Mouse (Mus musculus): ENCODE data around the gene Tm4sf19.
"Not testable (repeated sequence)": the region's sequence is repeated elsewhere in the genome, so short reads cannot be mapped to it uniquely, and the experiment has no call there.

Gene Tm4sf19

GRCm38 (mm10) chr16:32430474-32431046 lies 30.3 kb downstream of the Tm4sf19 start, which contains the start of gene Pcyt1a:
TSS of gene Pcyt1a (plus strand) at chr16:32430921.
- peak; percentile 92 for DNase-seq (ENCODE audit: low spot score)

- DNase-seq (ENCODE audit: low spot score): peak; percentile 38
These were observed 30.8 kb downstream of the Tm4sf19 start for GRCm38 (mm10) chr16:32431047-32431591.

- DNase-seq (ENCODE audit: low spot score): no peak
These were observed 31.6 kb downstream of the Tm4sf19 start for GRCm38 (mm10) chr16:32431926-32432325.

GRCm38 (mm10) chr16:32433138-32433537 lies 32.8 kb downstream of the Tm4sf19 start:
- DNase-seq (ENCODE audit: low spot score): no peak

GRCm38 (mm10) chr16:32434066-32434465 lies 33.8 kb downstream of the Tm4sf19 start:
- DNase-seq (ENCODE audit: low spot score): no peak

- DNase-seq (ENCODE audit: low spot score): no peak
These were observed 34.4 kb downstream of the Tm4sf19 start for GRCm38 (mm10) chr16:32434691-32435090.

- DNase-seq (ENCODE audit: low spot score): no peak
These were observed 36.4 kb downstream of the Tm4sf19 start for GRCm38 (mm10) chr16:32436657-32437056.

GRCm38 (mm10) chr16:32437266-32437665 lies 37.0 kb downstream of the Tm4sf19 start:
- DNase-seq (ENCODE audit: low spot score): no peak

- no peak for DNase-seq (ENCODE audit: low spot score)
These were observed 41.1 kb downstream of the Tm4sf19 start for GRCm38 (mm10) chr16:32441432-32441831.

GRCm38 (mm10) chr16:32444615-32445014 lies 44.3 kb downstream of the Tm4sf19 start:
- not testable (repeated sequence) for DNase-seq (ENCODE audit: low spot score)

- no peak for DNase-seq (ENCODE audit: low spot score)
These were observed 45.3 kb downstream of the Tm4sf19 start for GRCm38 (mm10) chr16:32445558-32445957.

GRCm38 (mm10) chr16:32446563-32447138 lies 46.3 kb downstream of the Tm4sf19 start:
- DNase-seq (ENCODE audit: low spot score): no peak

- DNase-seq (ENCODE audit: low spot score): no peak
These were observed 49.4 kb downstream of the Tm4sf19 start for GRCm38 (mm10) chr16:32449665-32450064.

GRCm38 (mm10) chr16:32450133-32450532 lies 49.8 kb downstream of the Tm4sf19 start:
- DNase-seq (ENCODE audit: low spot score): no peak

- no peak for DNase-seq (ENCODE audit: low spot score)
These were observed 52.8 kb downstream of the Tm4sf19 start for GRCm38 (mm10) chr16:32453102-32453501.

GRCm38 (mm10) chr16:32454646-32455045 lies 54.3 kb downstream of the Tm4sf19 start:
- no peak for DNase-seq (ENCODE audit: low spot score)

GRCm38 (mm10) chr16:32456086-32456485 lies 55.8 kb downstream of the Tm4sf19 start:
- DNase-seq (ENCODE audit: low spot score): no peak

GRCm38 (mm10) chr16:32456761-32457160 lies 56.5 kb downstream of the Tm4sf19 start:
- DNase-seq (ENCODE audit: low spot score): no peak

Measured in layer of hippocampus, adult 11-12 months (tissue).